Mouse (Mus musculus): ENCODE measurements around the gene Pde4c.

Pde4c gene

GRCm38 (mm10) chr8:70750128-70750680 is 26.7 kb downstream of the Pde4c start:
- DNase-seq (ENCODE audit: low spot score in 2 of 2), result no peak

- DNase-seq (ENCODE audit: low spot score in 2 of 2), result peak; percentile 52 to 71
These were observed 28.7 kb downstream of the Pde4c start for GRCm38 (mm10) chr8:70752000-70752764.

- DNase-seq (ENCODE audit: low spot score in 2 of 2), result peak in 1 of 2 experiments; percentile 57
These were observed 29.6 kb downstream of the Pde4c start for GRCm38 (mm10) chr8:70753151-70753550.

- DNase-seq (ENCODE audit: low spot score in 2 of 2), result peak; percentile 97
These were observed 30.7 kb downstream of the Pde4c start, which contains the start of gene Rab3a for GRCm38 (mm10) chr8:70754043-70754870. Gene Rab3a, plus strand, starts transcription at chr8:70754679.

- no peak for DNase-seq (ENCODE audit: low spot score in 2 of 2)
These were observed 31.5 kb downstream of the Pde4c start for GRCm38 (mm10) chr8:70754871-70755660.

DNA sequence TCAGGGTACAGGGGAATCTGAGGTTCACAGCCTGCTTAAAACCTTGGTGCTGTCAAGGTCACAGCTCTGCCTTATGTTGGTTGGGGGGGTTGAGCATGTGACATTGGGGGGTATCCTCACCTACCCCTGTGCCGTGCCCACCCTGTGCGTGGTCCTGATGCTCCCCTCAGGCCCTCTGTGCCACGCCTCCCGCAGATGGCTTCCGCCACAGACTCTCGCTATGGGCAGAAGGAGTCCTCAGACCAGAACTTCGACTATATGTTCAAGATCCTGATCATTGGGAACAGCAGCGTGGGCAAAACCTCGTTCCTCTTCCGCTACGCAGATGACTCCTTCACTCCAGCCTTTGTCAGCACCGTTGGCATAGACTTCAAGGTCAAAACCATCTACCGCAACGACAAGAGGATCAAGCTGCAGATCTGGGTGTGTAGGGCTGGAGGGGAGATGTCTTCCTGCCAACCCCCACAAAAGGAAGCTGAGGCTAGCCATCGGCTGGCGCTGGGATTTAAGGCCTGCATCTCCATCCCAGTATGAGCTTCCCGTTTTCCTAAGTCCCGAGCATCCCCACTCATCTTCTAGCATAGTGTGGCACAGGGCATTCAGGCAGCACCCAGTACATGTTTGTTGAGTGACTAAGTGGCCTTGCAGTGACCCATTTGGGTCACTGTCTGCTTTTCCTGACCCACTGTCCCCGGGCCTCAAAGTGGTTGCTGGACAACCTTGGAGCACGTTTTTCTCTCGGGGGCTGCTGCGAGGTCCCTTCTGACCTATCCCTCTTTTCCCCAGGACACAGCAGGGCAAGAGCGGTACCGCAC is 32.3 kb downstream of the Pde4c start:
- no peak for DNase-seq (ENCODE audit: low spot score in 2 of 2)

DNA sequence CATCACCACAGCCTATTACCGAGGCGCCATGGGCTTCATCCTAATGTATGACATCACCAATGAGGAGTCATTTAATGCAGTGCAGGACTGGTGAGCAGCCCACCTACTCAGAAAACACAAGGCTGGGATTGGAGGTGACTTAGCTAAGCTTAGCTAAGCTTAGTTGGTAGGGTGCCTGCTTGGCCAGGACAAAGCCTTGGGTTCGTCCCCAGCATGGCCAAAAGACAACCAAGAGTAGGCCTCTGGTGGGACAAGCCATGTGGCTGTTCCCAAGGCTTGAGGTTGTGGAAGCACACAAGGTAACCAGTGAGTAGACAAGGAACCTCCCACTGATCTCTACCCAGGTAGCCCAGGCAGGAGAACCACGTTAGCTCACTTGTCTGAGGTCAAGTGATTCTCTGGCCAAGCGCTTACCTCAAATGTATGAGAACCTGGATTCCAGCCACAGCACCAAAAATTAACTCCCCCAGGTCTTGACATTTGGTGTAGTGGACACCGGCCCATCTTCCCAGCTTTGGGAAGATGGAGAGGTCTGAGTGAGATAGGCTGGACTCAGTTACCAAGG is 33.0 kb downstream of the Pde4c start:
- no peak for DNase-seq (ENCODE audit: low spot score in 2 of 2)

DNA sequence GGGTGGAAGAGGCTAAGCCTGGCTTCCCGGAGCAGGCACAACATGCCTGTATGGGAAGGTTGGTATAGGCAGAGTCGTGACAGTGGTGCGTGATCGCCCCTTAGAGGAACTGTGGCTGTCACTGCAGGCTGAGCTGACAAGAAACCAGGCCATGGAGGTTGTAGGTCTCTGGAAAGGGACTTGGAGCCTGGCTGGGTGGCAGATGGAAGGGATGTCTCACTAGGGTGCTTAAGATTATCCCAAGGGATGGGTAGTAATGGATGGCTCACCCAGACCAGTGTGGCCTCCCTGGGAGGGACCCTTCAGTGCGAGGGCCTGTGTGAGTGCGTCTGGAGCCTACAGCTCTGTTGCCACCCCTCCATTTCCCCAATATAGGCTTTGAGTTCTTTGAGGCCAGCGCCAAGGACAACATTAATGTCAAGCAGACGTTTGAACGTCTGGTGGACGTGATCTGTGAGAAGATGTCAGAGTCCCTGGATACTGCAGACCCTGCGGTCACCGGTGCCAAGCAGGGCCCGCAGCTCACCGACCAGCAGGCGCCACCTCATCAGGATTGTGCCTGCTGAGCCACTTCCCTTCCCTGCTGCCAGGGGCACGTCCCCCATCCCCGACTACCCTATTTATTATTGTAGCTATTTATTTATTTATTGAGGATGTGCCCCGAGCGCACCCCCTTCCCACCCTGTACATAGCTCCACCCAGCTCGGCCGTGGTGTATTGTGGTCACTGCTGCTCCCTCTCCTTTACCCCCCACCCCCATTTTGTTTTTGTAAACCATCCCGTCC is 34.2 kb downstream of the Pde4c start:
- no peak for DNase-seq (ENCODE audit: low spot score in 2 of 2)

GRCm38 (mm10) chr8:70758308-70758615 is 34.7 kb downstream of the Pde4c start:
- no peak for DNase-seq (ENCODE audit: low spot score in 2 of 2)

- no peak for DNase-seq (ENCODE audit: low spot score in 2 of 2)
These were observed 35.4 kb downstream of the Pde4c start for GRCm38 (mm10) chr8:70758616-70759561.

GRCm38 (mm10) chr8:70760350-70760749 is 36.8 kb downstream of the Pde4c start:
- DNase-seq (ENCODE audit: low spot score in 2 of 2), result no peak

GRCm38 (mm10) chr8:70760775-70761406 is 37.4 kb downstream of the Pde4c start, which contains the start of gene Mpv17l2:
Gene Mpv17l2, minus strand, starts transcription at chr8:70760946.
- peak; percentile 95 to 96 for DNase-seq (ENCODE audit: low spot score in 2 of 2)

DNA sequence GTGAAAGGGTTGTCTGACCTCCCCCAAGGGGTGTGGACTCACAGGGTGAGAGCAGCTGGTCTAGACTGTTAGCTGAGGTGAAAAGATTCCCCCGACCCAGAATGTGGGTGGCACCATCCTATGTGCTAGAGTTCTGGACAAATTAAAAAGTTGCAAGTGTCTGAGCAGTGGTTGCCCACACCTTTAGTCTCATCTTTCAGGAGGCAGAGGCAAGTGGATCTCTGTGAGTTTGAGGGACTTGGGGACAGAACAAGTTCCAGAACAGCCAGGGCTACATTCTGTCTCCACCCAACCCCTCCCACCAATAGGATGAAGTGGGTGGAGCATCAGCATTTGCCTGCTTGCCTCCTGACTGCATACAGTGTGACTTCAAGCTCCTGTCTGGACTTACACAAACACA is 38.6 kb downstream of the Pde4c start:
- no peak for DNase-seq (ENCODE audit: low spot score in 2 of 2)

DNA sequence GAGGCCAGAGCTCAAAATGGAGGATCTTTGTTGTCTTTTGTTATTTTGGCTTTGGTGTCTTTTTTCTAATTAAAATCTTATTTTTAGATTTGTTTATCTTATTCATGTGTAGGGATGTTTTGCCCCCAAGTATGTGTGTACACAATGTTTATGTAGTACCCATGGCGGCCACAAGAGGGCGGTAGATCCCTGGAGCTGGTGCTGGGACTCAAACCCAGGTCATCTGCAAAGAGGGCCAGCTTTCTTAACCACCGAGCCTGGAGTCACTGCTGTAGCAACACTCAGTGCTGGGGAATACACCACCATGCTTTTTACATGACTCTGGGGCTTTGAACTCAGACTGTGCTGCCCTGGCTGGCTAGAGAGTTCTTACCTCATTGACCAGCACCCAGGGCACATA is 39.8 kb downstream of the Pde4c start:
- DNase-seq (ENCODE audit: low spot score in 2 of 2), result peak; percentile 55 to 77

GRCm38 (mm10) chr8:70764026-70764425 is 40.5 kb downstream of the Pde4c start:
- no peak for DNase-seq (ENCODE audit: low spot score in 2 of 2)

DNA sequence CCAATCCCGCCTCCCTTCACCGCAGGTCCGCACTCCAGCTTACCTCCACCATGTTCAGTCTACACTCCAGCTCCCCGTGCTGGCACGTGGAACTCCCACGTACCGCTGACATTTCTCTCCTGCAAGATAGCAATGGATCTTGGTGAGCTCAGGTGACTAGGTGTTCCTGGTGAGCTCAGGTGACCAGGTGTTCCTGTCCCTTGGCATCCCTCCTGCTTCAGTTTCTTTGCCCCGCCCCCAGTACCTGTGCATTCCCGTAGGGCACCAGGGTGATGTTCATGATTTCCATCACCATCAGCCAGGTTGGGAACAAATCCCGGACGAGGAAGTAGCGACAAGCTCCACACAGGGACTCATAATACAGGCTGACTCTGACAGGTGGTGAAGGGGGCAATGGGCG is 41.2 kb downstream of the Pde4c start:
- no peak for DNase-seq (ENCODE audit: low spot score in 2 of 2)

GRCm38 (mm10) chr8:70765329-70765728 is 41.8 kb downstream of the Pde4c start:
- DNase-seq (ENCODE audit: low spot score in 2 of 2), result no peak

All from natural killer cell, adult 2 months (primary cell).